Mouse (Mus musculus) small intestine, adult 10 weeks (tissue): ENCODE results near the gene Ddx4. TPM values are rescaled to one million over a fixed set of nuclear protein-coding genes. Genes with fewer than 3 reads are reported as not detected.

Experiments
- polyA plus RNA-seq: library from polyadenylated mRNA; stranded (reverse); fragments of 350-450 nt; fragmentation: Illumina TruSeq; extraction: RNeasy Lipid Tissue Mini Kit (QIAGEN cat#74804); gene quantifications from one replicate; pipeline ENCODE4 v1.2.3, GENCODE M21; 2014; ENCODE audit warnings: low replicate concordance

The Ddx4 gene
- polyA plus RNA-seq, result 0.22 TPM

GRCm38 (mm10) chr13:112652205-112652604 lies at the start of gene Ddx4:
Gene Ddx4 (minus strand): TSS chr13:112652475.

GRCm38 (mm10) chr13:112660574-112661381 lies 8.5 kb upstream of the Ddx4 start, which contains the start of gene Slc38a9:
Gene Slc38a9 (plus strand): TSS chr13:112660751.

GRCm38 (mm10) chr13:112594260-112594659 lies 58.0 kb downstream of the Ddx4 start, which contains the start of gene Il31ra:
Gene Il31ra (minus strand): TSS chr13:112594360.

Other genes with a start within 250 kb of the Ddx4 start
- gene Il6st, start 188.4 kb downstream of the Ddx4 start, polyA plus RNA-seq, result 15.8 TPM
- gene Il31ra, start 58.1 kb downstream of the Ddx4 start, polyA plus RNA-seq, result not detected
- gene Slc38a9, start 8.3 kb upstream of the Ddx4 start, polyA plus RNA-seq, result 9.0 TPM
- 300 TPM for gene Plpp1, start 148.3 kb upstream of the Ddx4 start, polyA plus RNA-seq